Mouse (Mus musculus) stomach, postnatal 0 days (tissue): ENCODE data around the gene Fbxo40.

Source experiments
- CTCF ChIP-seq: IDR thresholded peaks from 2 replicates; pipeline ENCODE4 v1.5.1; 2016; ENCODE audit warnings: antibody characterized with exemption, low read depth, mild to moderate bottlenecking, moderate library complexity
- EP300 ChIP-seq: optimal IDR thresholded peaks from 2 replicates; pipeline ENCODE3; 2016; ENCODE audit warnings: antibody characterized with exemption

DNA sequence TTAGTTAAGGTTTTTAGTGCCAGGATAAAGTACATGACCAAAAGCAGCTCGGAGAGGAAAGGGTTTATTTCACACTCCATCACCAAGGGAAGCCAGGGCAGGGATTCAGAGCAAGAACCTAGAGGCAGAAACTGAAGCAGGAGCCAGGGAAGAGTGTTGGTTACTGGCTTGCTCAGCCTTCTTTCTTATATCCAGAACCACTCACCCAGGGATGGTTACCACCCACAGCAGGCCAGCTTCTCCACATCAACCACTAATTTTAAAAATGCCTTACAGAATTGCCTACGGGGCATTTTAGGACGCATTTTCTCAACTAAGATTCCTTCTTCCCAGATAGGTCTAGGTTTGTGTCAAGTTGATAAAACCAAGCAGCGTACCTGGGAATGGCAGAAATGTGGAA lies 26.9 kb downstream of the Fbxo40 start:
- TF ChIP-seq CTCF (no peak), EP300 (no peak)
